8 mouse cellular contexts compared by ENCODE assay signal in genomic region chr4:136249332-136249647, GRCm38 (mm10). TPM values are rescaled to one million over a fixed set of nuclear protein-coding genes. Genes with fewer than 3 reads are reported as not detected.
DNase-seq lines count a peak whose midpoint lies in the region; ATAC-seq and TF ChIP-seq lines count a peak whose summit lies in the region.

No protein-coding gene starts in this region.

- H3K27me3 ChIP-seq in heart, adult 2 months (ENCODE audit: control insufficient read depth, insufficient read depth, low read length), result no peaks in the 10 kb centered on the region
- no peaks in the 10 kb centered on the region for H3K27me3 ChIP-seq in E14TG2a.4 (ENCODE audit: insufficient read depth, low read length)
- peaks cover 65% of the 10 kb centered on the region for H3K27me3 ChIP-seq in hindbrain, embryonic 11.5 days (ENCODE audit: control insufficient read depth, insufficient read depth, low read length)
- peaks cover 80% of the 10 kb centered on the region for H3K27me3 ChIP-seq in liver, embryonic 15.5 days

- DNase-seq in heart, adult 2 months, result no peak
- no peak for DNase-seq in heart, adult 9 months (ENCODE audit: low spot score in 2 of 2)
- peak; percentile 43 for DNase-seq in hindbrain, embryonic 11.5 days (ENCODE audit: low spot score)
- DNase-seq in right cerebral cortex, postnatal 36 days (ENCODE audit: low spot score in 2 of 2), result no peak
- DNase-seq in urinary bladder, postnatal 14 days (ENCODE audit: low spot score), result no peak
- no peak for DNase-seq in adrenal gland, adult (ENCODE audit: inconsistent age in 2 of 2, low spot score in 1 of 2)

- TF ChIP-seq CTCF in heart, adult 2 months (IDR thresholded peaks at IDR 0.05), result no peak
- no peak for TF ChIP-seq CTCF in E14TG2a.4 (conservative IDR thresholded peaks at IDR 0.05; ENCODE audit: low read length)

- no peak for ATAC-seq in hindbrain, embryonic 11.5 days (ENCODE audit: low FRiP score)
- ATAC-seq in liver, embryonic 15.5 days (ENCODE audit: insufficient read depth), result no peak

- H3K4me1 ChIP-seq in heart, adult 2 months (ENCODE audit: control insufficient read depth, insufficient read depth, low read length), result peaks cover 10% of the 10 kb centered on the region
- peaks cover 74% of the 10 kb centered on the region for H3K4me1 ChIP-seq in E14TG2a.4 (replicated peaks; ENCODE audit: low read depth, low read length)
- H3K4me1 ChIP-seq in hindbrain, embryonic 11.5 days (replicated peaks; ENCODE audit: control insufficient read depth, insufficient read depth, low read length), result peaks cover 10% of the 10 kb centered on the region
- H3K4me1 ChIP-seq in liver, embryonic 15.5 days (replicated peaks), result peaks cover 24% of the 10 kb centered on the region

- 22% methylated on average over 11 of the region's 11 CpGs for WGBS in heart, adult 2 months
- 3% methylated on average over 11 of the region's 11 CpGs for WGBS in hindbrain, embryonic 11.5 days
- 5% methylated on average over 11 of the region's 11 CpGs for WGBS in liver, embryonic 15.5 days (ENCODE audit: insufficient replicate concordance)

- TF ChIP-seq EP300 in heart, adult 2 months (IDR thresholded peaks at IDR 0.05; ENCODE audit: insufficient read depth, low read depth, low read length), result no peak

- H3K79me2 ChIP-seq in heart, adult 2 months (replicated peaks; ENCODE audit: control insufficient read depth, insufficient read depth, low read length), result no peaks in the 10 kb centered on the region

- H3K9me3 ChIP-seq in E14TG2a.4 (ENCODE audit: low read length), result no peaks in the 10 kb centered on the region
- H3K9me3 ChIP-seq in hindbrain, embryonic 11.5 days (ENCODE audit: control insufficient read depth, low read length), result no peaks in the 10 kb centered on the region
- no peaks in the 10 kb centered on the region for H3K9me3 ChIP-seq in liver, embryonic 15.5 days (replicated peaks)

- no peaks in the 10 kb centered on the region for H3K36me3 ChIP-seq in heart, adult 2 months (ENCODE audit: control insufficient read depth, insufficient read depth, low read length)
- peaks cover 49% of the 10 kb centered on the region for H3K36me3 ChIP-seq in E14TG2a.4 (ENCODE audit: insufficient read depth, low read length)
- no peaks in the 10 kb centered on the region for H3K36me3 ChIP-seq in hindbrain, embryonic 11.5 days (ENCODE audit: control insufficient read depth, insufficient read depth, low read length)
- no peaks in the 10 kb centered on the region for H3K36me3 ChIP-seq in liver, embryonic 15.5 days (replicated peaks)

- intact Hi-C loops in heart, adult 2 months (cut with DNase I), result no loop called here

- H3K9ac ChIP-seq in heart, adult 2 months (ENCODE audit: low read depth, low read length), result no peak overlapping the region
- H3K9ac ChIP-seq in hindbrain, embryonic 11.5 days (ENCODE audit: low read depth, low read length), result no peak overlapping the region
- no peak overlapping the region for H3K9ac ChIP-seq in liver, embryonic 15.5 days

- no peak overlapping the region for H3K4me2 ChIP-seq in hindbrain, embryonic 11.5 days (replicated peaks; ENCODE audit: low read depth, low read length)
- H3K4me2 ChIP-seq in liver, embryonic 15.5 days, result peak overlapping the region; percentile 53

- H3K4me3 ChIP-seq in heart, adult 2 months, result peak overlapping the region; percentile 74; the same call in 1 of the 2 replicates
- H3K4me3 ChIP-seq in E14TG2a.4 (replicated peaks; ENCODE audit: low read length), result peak overlapping the region; percentile 86
- H3K4me3 ChIP-seq in hindbrain, embryonic 11.5 days (ENCODE audit: low read depth, low read length), result no peak overlapping the region; the same call in 1 of the 2 replicates
- peak overlapping the region; percentile 54 for H3K4me3 ChIP-seq in liver, embryonic 15.5 days (replicated peaks)

- peak overlapping the region; percentile 39 for H3K27ac ChIP-seq in heart, adult 2 months
- H3K27ac ChIP-seq in hindbrain, embryonic 11.5 days (ENCODE audit: low read depth, low read length), result no peak overlapping the region
- H3K27ac ChIP-seq in liver, embryonic 15.5 days (replicated peaks), result no peak overlapping the region

- no peak for TF ChIP-seq POLR2A in heart, adult 2 months (IDR thresholded peaks at IDR 0.05; ENCODE audit: insufficient read depth, low read depth, low read length)

RNA-seq across cellular contexts. Expression of gene Tcea3, which starts 1.8 kb away (rescaled TPM):
- total RNA-seq in heart, adult 2 months (2021), result 100 to 1,000 TPM; 112 to 138 TPM
- polyA plus RNA-seq in heart, adult 2 months (2012; rRNA removed), result 46.9 and 48.7 TPM in 2 replicates
- polyA plus RNA-seq in hindbrain, embryonic 11.5 days (2014; fragmentation: Nextera tagmentation; extraction: Ambion mirVana), result 3.1 and 5.2 TPM in 2 replicates
- polyA plus RNA-seq in liver, embryonic 15.5 days (2015; fragmentation: Nextera tagmentation; extraction: Ambion mirVana), result 19.2 and 20.9 TPM in 2 replicates

RNA-seq across cellular contexts. Expression of gene Zfp46, which starts 35.2 kb away (rescaled TPM):
- total RNA-seq in heart, adult 2 months (2021), result 10 to 100 TPM; 33.7 to 39.6 TPM
- polyA plus RNA-seq in heart, adult 2 months (2012; rRNA removed), result 32.1 and 49.6 TPM in 2 replicates
- 26.2 and 33.1 TPM in 2 replicates for polyA plus RNA-seq in hindbrain, embryonic 11.5 days (2014; fragmentation: Nextera tagmentation; extraction: Ambion mirVana)
- polyA plus RNA-seq in liver, embryonic 15.5 days (2015; fragmentation: Nextera tagmentation; extraction: Ambion mirVana), result 2.6 and 3.4 TPM in 2 replicates

RNA-seq across cellular contexts. Expression of gene Asap3, which starts 43.1 kb away (rescaled TPM):
- 10 to 100 TPM in 1 of 2 experiments, 1 to 10 TPM in 1; 7.8 to 10.2 TPM for total RNA-seq in heart, adult 2 months (2021)
- polyA plus RNA-seq in heart, adult 2 months (2012; rRNA removed), result 8.6 and 9.4 TPM in 2 replicates
- polyA plus RNA-seq in hindbrain, embryonic 11.5 days (2014; fragmentation: Nextera tagmentation; extraction: Ambion mirVana), result 2.5 and 3.3 TPM in 2 replicates
- 2.5 and 3.0 TPM in 2 replicates for polyA plus RNA-seq in liver, embryonic 15.5 days (2015; fragmentation: Nextera tagmentation; extraction: Ambion mirVana)
